Mouse (Mus musculus): Measurements from ENCODE around the gene Olfr548-ps1. TPM values are rescaled to one million over a fixed set of nuclear protein-coding genes. Genes with fewer than 3 reads are reported as not detected.

Olfr548-ps1 gene
- polyA plus RNA-seq, 1 experiment from 2014 or later: not detected

DNA sequence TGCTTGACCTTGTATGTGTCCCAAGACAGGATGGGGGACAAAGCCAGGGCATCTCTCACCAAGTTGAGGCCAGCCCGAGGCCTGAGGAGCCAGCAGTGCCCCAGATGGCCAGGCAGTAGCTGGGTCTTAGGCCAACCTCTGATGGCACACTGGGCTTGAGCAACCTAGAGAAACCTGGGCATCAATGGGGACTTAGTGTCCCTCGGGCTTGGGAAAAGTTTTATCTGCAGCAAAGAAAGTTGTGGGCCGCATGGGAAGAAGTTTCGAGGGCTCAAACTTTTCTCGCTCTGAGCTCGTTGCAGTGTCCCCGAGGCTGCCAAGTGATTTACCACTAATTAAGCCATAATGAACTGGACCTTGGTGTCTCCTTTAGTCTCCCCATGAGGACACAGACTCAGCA lies 31.0 kb upstream of the Olfr548-ps1 start:
- Histone ChIP-seq H3K36me3 (ENCODE audit: insufficient read depth, low read length) (no peaks in the 10 kb centered on the region), H3K9ac (ENCODE audit: low read depth, low read length) (no peak overlapping the region), H3K4me2 (ENCODE audit: low read length) (no peak overlapping the region), H3K4me3 (replicated peaks; ENCODE audit: low read depth, low read length) (no peak overlapping the region), H3K27ac (no peak overlapping the region), H3K4me1 (replicated peaks; ENCODE audit: insufficient read depth, low read length) (no peaks in the 10 kb centered on the region; the same call in 1 of the 2 replicates), H3K9me3 (replicated peaks; ENCODE audit: low read length) (no peaks in the 10 kb centered on the region), H3K27me3 (ENCODE audit: insufficient read depth, low read length) (0 out of 2 replicates have a peak, but pooled peaks cover 3% of the 10 kb centered on the region)
- no peak for ATAC-seq (replicated peaks; ENCODE audit: low FRiP score, low read depth)
- no peak for DNase-seq (ENCODE audit: low spot score)
- no peak for TF ChIP-seq CTCF (IDR thresholded peaks at IDR 0.05; ENCODE audit: low read depth)
- 86% methylated on average over 7 of the region's 7 CpGs for WGBS

DNA sequence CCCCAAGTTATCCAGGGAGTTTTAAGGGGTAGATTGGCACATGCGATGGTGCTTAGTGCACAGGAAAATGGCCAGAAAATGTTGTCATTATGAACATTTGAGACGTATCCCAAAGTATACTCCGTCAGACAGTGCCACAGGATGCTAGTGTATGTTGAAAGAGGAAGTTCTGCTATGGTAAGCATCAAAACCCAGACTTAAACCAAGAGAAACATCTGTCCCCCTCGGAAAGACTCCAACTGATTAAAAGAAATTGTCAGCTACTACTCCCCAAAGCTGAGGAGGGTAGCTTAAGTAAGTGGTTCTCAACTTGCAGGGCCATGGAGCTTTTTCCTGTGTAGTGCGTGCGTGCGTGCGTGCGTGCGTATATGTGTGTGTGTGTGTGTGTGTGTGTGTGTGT lies 28.8 kb upstream of the Olfr548-ps1 start:
- H3K4me2 ChIP-seq (ENCODE audit: low read length): no peak overlapping the region
- WGBS: 91% methylated on average over 10 of the region's 10 CpGs
- no peak overlapping the region for H3K9ac ChIP-seq (ENCODE audit: low read depth, low read length)
- ATAC-seq (replicated peaks; ENCODE audit: low FRiP score, low read depth) (no peak), DNase-seq (ENCODE audit: low spot score) (no peak)
- no peak overlapping the region for H3K4me3 ChIP-seq (replicated peaks; ENCODE audit: low read depth, low read length)
- H3K36me3 ChIP-seq (ENCODE audit: insufficient read depth, low read length): no peaks in the 10 kb centered on the region
- TF ChIP-seq CTCF (IDR thresholded peaks at IDR 0.05; ENCODE audit: low read depth): no peak
- H3K9me3 ChIP-seq (replicated peaks; ENCODE audit: low read length): no peaks in the 10 kb centered on the region
- H3K27ac ChIP-seq: no peak overlapping the region
- 0 out of 2 replicates have a peak, but pooled peaks cover 3% of the 10 kb centered on the region for H3K27me3 ChIP-seq (ENCODE audit: insufficient read depth, low read length)
- no peaks in the 10 kb centered on the region; the same call in 1 of the 2 replicates for H3K4me1 ChIP-seq (replicated peaks; ENCODE audit: insufficient read depth, low read length)

DNA sequence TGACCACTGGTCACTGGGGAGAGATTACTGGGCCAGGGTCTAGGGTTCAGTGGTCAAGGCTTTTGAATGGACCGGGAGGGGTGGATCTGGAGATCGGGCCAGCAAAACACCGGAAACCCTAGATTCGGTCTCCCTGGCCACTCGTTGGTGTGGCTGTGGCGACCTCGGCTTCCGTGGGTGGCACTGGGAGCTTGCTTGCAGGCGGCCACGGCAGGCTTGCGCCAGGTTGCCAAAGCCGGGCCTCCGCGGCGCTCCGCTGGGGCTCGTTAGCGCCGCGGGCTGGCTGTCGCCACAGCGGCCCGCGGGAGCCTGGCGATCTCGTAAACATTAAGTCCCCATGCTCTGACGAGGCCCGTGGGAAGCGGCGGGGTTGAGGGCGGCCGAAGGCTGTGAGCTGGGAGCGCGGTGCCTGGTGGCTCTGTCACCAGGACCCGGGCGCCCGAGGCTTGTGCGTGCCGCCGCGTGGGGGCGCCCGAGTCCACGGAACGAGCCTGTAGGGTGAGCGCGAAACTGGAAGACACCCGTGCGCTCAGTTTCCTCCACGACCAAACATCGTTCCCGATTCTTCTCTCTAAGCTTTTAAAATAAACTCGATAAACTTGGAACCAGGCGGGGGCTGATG lies 27.8 kb upstream of the Olfr548-ps1 start:
- peak overlapping the region; percentile 47 for H3K4me3 ChIP-seq (replicated peaks; ENCODE audit: low read depth, low read length)
- H3K27ac ChIP-seq: no peak overlapping the region
- WGBS: 0% methylated on average over 54 of the region's 54 CpGs

DNA sequence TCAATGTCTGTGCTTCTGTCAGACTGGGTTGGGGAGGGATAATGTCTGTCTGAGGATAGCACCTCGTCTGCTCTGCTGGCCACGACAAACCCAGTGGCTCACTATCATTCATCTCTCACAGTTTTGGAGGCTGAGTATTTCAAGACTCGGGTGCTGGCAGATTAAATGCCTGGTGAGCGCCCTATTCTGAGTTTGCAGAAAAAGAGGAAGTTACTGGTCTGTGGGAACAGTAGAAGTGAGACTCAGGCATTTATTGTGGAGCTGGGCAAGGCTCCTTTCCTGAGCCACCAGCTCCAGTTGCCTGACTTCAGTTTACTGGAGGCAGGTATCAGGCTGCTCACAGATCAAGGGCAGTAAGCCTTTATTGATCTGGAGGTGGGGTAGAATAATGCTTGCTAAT lies 26.6 kb upstream of the Olfr548-ps1 start:
- 69% methylated on average over 4 of the region's 4 CpGs for WGBS
- no peak overlapping the region for H3K9ac ChIP-seq (ENCODE audit: low read depth, low read length)
- no peaks in the 10 kb centered on the region; the same call in 1 of the 2 replicates for H3K4me1 ChIP-seq (replicated peaks; ENCODE audit: insufficient read depth, low read length)
- H3K27me3 ChIP-seq (ENCODE audit: insufficient read depth, low read length): 0 out of 2 replicates have a peak, but pooled peaks cover 3% of the 10 kb centered on the region
- ATAC-seq (replicated peaks; ENCODE audit: low FRiP score, low read depth): no peak
- no peaks in the 10 kb centered on the region for H3K9me3 ChIP-seq (replicated peaks; ENCODE audit: low read length)
- H3K27ac ChIP-seq: no peak overlapping the region
- no peak overlapping the region for H3K4me3 ChIP-seq (replicated peaks; ENCODE audit: low read depth, low read length)
- TF ChIP-seq CTCF (IDR thresholded peaks at IDR 0.05; ENCODE audit: low read depth): no peak
- no peak overlapping the region for H3K4me2 ChIP-seq (ENCODE audit: low read length)
- DNase-seq (ENCODE audit: low spot score): no peak
- H3K36me3 ChIP-seq (ENCODE audit: insufficient read depth, low read length): no peaks in the 10 kb centered on the region

More for the DNA sequence above, 27.8 kb upstream of the Olfr548-ps1 start:
- H3K9me3 ChIP-seq (replicated peaks; ENCODE audit: low read length): no peaks in the 10 kb centered on the region
- peak overlapping the region; percentile 56; the same call in 1 of the 2 replicates for H3K9ac ChIP-seq (ENCODE audit: low read depth, low read length)
- H3K4me1 ChIP-seq (replicated peaks; ENCODE audit: insufficient read depth, low read length): no peaks in the 10 kb centered on the region; the same call in 1 of the 2 replicates
- DNase-seq (ENCODE audit: low spot score) (peak; percentile 88), ATAC-seq (replicated peaks; ENCODE audit: low FRiP score, low read depth) (peak; percentile 94)
- TF ChIP-seq CTCF (IDR thresholded peaks at IDR 0.05; ENCODE audit: low read depth): peak; percentile 89
- H3K36me3 ChIP-seq (ENCODE audit: insufficient read depth, low read length): no peaks in the 10 kb centered on the region
- H3K4me2 ChIP-seq (ENCODE audit: low read length): peak overlapping the region; percentile 97
- H3K27me3 ChIP-seq (ENCODE audit: insufficient read depth, low read length): 0 out of 2 replicates have a peak, but pooled peaks cover 3% of the 10 kb centered on the region

DNA sequence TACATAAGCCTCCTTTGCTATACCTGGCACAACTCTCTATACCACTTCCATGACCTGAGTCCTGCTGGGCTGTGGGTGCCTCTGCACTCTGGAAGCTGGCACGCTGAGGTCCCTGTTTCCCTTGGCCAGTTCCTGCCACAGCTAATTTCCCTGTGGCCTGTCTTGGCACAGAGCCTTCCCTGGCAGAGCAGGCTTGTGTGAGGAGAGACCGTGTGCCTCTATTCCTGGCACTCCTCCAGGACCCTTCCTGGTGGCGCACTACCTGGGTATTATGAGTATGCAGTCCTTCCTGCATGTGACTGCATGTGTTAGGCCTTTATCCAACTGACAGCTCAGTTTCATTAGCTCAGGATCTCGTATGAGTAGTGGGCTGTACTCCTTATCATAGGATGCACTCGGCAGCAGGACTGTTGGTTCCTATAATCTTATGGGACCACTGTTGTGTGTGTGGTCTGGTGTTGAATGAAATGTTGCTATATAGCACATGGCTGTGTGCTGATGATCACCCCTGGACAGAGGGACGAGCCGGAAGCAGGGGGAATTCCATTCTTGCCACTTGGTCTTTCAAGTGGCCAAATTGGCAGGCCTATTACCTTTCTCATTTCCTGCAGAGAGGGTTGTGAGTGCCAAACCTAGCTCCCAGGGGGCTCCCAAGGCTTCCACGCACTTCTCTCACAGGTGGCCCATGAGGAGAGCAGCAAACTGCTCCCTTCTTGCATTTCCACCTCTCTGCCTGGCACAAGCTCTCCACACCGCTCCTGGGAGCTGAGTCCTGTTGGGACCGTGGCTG lies 24.2 kb upstream of the Olfr548-ps1 start:
- TF ChIP-seq CTCF (IDR thresholded peaks at IDR 0.05; ENCODE audit: low read depth): no peak
- H3K27ac ChIP-seq: no peak overlapping the region
- H3K9me3 ChIP-seq (replicated peaks; ENCODE audit: low read length): no peaks in the 10 kb centered on the region
- 0 out of 2 replicates have a peak, but pooled peaks cover 3% of the 10 kb centered on the region for H3K27me3 ChIP-seq (ENCODE audit: insufficient read depth, low read length)
- H3K4me3 ChIP-seq (replicated peaks; ENCODE audit: low read depth, low read length): no peak overlapping the region
- WGBS: 61% methylated on average over 10 of the region's 10 CpGs
- H3K36me3 ChIP-seq (ENCODE audit: insufficient read depth, low read length): no peaks in the 10 kb centered on the region
- no peak overlapping the region for H3K9ac ChIP-seq (ENCODE audit: low read depth, low read length)
- no peaks in the 10 kb centered on the region; the same call in 1 of the 2 replicates for H3K4me1 ChIP-seq (replicated peaks; ENCODE audit: insufficient read depth, low read length)
- DNase-seq (ENCODE audit: low spot score): peak; percentile 2
- ATAC-seq (replicated peaks; ENCODE audit: low FRiP score, low read depth): no peak
- H3K4me2 ChIP-seq (ENCODE audit: low read length): no peak overlapping the region

DNA sequence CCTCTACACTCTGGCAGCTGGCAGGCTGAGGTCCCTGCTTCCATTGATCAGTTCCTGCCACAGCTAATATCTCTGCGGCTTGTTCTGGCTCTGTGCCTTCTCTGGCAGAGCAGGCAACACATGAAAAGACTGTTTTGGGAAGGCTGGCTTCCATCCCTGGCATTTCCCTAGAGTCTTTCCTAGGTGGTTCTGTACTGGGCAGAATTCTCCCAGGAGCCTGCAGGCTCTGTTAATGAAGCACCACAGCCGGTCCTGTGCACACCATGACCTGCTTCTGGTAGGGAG lies 23.7 kb upstream of the Olfr548-ps1 start:
- no peaks in the 10 kb centered on the region for H3K36me3 ChIP-seq (ENCODE audit: insufficient read depth, low read length)
- no peaks in the 10 kb centered on the region; the same call in 1 of the 2 replicates for H3K4me1 ChIP-seq (replicated peaks; ENCODE audit: insufficient read depth, low read length)
- TF ChIP-seq CTCF (IDR thresholded peaks at IDR 0.05; ENCODE audit: low read depth): no peak
- no peak overlapping the region for H3K27ac ChIP-seq
- 76% methylated on average over 2 of the region's 2 CpGs for WGBS
- no peak overlapping the region for H3K4me2 ChIP-seq (ENCODE audit: low read length)
- H3K9ac ChIP-seq (ENCODE audit: low read depth, low read length): no peak overlapping the region
- H3K9me3 ChIP-seq (replicated peaks; ENCODE audit: low read length): no peaks in the 10 kb centered on the region
- H3K4me3 ChIP-seq (replicated peaks; ENCODE audit: low read depth, low read length): no peak overlapping the region
- H3K27me3 ChIP-seq (ENCODE audit: insufficient read depth, low read length): 0 out of 2 replicates have a peak, but pooled peaks cover 3% of the 10 kb centered on the region
- DNase-seq (ENCODE audit: low spot score) (no peak), ATAC-seq (replicated peaks; ENCODE audit: low FRiP score, low read depth) (no peak)
